In the genomic region with DNA sequence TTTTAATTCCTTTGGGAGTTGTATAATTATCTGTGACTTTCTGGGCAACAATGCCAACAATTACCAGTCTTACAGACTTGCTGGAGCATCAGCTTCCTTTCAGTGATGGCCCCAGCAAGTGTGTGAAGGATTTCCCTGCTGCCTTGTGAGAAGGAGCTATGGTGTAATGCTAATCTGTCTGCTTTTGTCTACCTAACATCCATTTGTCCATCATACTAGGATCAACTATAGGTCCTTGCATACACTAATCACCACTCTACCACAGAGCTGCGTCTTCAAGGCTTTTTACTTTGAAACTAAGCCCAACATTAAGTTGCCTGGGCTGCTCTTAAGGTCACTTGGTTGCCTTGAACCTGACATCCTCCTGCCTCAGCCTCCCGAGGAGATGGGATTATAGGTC, we compare ENCODE assay signal across 12 mouse cellular contexts.
"Had no signal": no experiment of that assay in that cellular context is flagged by ENCODE, and none has a peak within 500 bp of the region (broad histone marks: within the 10 kb centered on the region; RNA-seq: fewer than 3 reads in every experiment).

No protein-coding gene starts in this region.

- DNase-seq: retina, postnatal 1 day; right cerebral cortex, adult 18-20 months; right cerebral cortex, postnatal 14 days; right cerebral cortex, postnatal 25 days; right cerebral cortex, postnatal 4 days; spleen, adult 18-20 months; thymus, adult 18-20 months; thymus, adult 2 months; thymus, postnatal 14 days; thymus, postnatal 25 days; thymus, postnatal 36 days; thymus, postnatal 4 days had no signal
